Mouse (Mus musculus): ENCODE measurements around the gene Sos2. TPM values are rescaled to one million over a fixed set of nuclear protein-coding genes. Genes with fewer than 3 reads are reported as not detected.

Gene Sos2
- total RNA-seq, 2 experiments from 2014 or later = 36.7 to 37.7 TPM

- Histone ChIP-seq H3K27ac (no peak overlapping the region), H3K4me3 (no peak overlapping the region)
- no peak for DNase-seq (ENCODE audit: extremely low spot score in 1 of 2, low spot score in 2 of 2)
- TF ChIP-seq CTCF (IDR thresholded peaks at IDR 0.05) = no peak
- intact Hi-C loops (cut with DNase I) = no loop called here
Measured at GRCm38 (mm10) chr12:69545456-69546178, 136.0 kb downstream of the Sos2 start.

GRCm38 (mm10) chr12:69544994-69545393 is 136.7 kb downstream of the Sos2 start:
- Histone ChIP-seq H3K27ac (no peak overlapping the region), H3K4me3 (no peak overlapping the region)
- intact Hi-C loops (cut with DNase I) = no loop called here
- TF ChIP-seq CTCF (IDR thresholded peaks at IDR 0.05) = no peak
- no peak for DNase-seq (ENCODE audit: extremely low spot score in 1 of 2, low spot score in 2 of 2)

DNA sequence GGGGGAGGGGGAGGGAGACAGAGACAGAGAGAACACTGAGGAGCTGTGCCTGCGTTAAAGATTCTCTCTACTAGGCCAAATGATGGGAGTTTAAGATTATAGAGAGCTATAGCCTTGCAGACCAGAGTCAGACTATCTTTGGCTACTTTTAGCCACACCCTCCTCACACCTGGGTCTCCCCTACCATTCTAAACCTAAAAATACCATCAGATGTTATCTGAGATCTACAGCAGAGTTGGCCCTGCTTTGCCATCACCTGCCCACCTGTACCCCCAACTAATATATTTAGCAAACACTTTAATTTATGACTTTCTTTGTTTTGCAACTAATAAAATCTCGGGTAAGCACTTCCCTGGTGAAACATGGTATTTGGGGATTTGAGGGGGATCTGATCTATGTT is 137.1 kb downstream of the Sos2 start:
- no peak for TF ChIP-seq CTCF (IDR thresholded peaks at IDR 0.05)
- DNase-seq (ENCODE audit: extremely low spot score in 1 of 2, low spot score in 2 of 2) = no peak
- Histone ChIP-seq H3K27ac (no peak overlapping the region), H3K4me3 (no peak overlapping the region)
- intact Hi-C loops (cut with DNase I) = no loop called here

- no peak for DNase-seq (ENCODE audit: extremely low spot score in 1 of 2, low spot score in 2 of 2)
- H3K27ac ChIP-seq = no peak overlapping the region
- H3K4me3 ChIP-seq = no peak overlapping the region
- intact Hi-C loops (cut with DNase I) = no loop called here
- no peak for TF ChIP-seq CTCF (IDR thresholded peaks at IDR 0.05)
Measured at GRCm38 (mm10) chr12:69542376-69542775, 139.3 kb downstream of the Sos2 start.

DNA sequence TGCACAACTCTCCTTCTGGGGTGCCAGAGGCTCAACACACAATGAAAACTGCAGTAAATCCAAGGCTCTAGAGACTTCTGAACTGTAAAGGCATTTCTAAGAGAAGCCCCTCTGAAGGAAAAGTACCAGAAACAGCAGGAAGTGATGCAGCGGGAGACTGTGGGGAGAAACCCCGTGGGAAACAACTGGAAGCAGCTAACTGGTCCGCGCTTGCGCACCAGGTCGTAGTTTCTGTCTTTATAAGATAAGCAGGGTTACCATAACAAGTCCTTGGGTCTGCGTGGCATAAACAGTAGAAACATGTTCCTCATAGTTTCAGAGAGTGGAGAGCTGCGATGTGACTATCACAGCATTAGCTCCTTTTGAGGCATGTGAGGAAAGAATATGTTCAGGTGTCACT is 140.0 kb downstream of the Sos2 start:
- H3K27ac ChIP-seq = no peak overlapping the region
- intact Hi-C loops (cut with DNase I) = no loop called here
- DNase-seq (ENCODE audit: extremely low spot score in 1 of 2, low spot score in 2 of 2) = no peak
- no peak for TF ChIP-seq CTCF (IDR thresholded peaks at IDR 0.05)
- no peak overlapping the region for H3K4me3 ChIP-seq

- H3K27ac ChIP-seq = no peak overlapping the region
- TF ChIP-seq CTCF (IDR thresholded peaks at IDR 0.05) = no peak
- H3K4me3 ChIP-seq = no peak overlapping the region
- intact Hi-C loops (cut with DNase I) = no loop called here
- DNase-seq (ENCODE audit: extremely low spot score in 1 of 2, low spot score in 2 of 2) = peak; percentile 15
Measured at GRCm38 (mm10) chr12:69539353-69539752, 142.3 kb downstream of the Sos2 start.

DNA sequence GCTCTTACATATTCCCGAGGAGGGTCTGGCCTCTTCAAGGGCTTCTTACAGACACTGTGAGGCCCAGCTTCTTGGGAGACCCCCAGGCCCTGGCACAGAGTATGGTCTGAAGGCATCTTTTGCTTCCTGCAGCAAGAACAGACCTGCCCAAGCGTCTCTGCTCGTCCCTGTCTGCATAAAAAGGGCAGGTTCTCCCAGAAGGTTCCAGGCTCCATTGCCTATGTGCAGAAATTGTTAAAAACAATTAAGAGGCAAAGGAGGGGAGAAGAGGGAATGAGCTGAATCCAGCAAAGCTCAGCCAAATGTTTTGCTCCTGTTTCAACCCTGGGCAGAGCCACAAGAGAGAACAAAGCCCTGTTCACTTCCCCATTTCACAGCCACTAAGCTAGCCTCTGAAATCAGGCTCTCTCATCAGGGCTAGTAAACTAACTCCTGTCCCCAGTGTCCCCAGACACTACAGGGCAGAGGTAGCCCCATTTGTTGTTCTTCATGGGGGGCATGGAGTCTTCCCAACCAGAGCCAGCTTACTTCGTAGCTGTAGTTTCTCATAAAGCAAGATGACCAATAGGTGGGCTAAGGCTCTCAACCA is 143.2 kb downstream of the Sos2 start:
- TF ChIP-seq CTCF (IDR thresholded peaks at IDR 0.05) = no peak
- peak overlapping the region; percentile 86 for H3K27ac ChIP-seq
- no peak overlapping the region for H3K4me3 ChIP-seq
- DNase-seq (ENCODE audit: extremely low spot score in 1 of 2, low spot score in 2 of 2) = no peak
- intact Hi-C loops (cut with DNase I) = no loop called here

- peak; percentile 19 to 33 for DNase-seq (ENCODE audit: extremely low spot score in 1 of 2, low spot score in 2 of 2)
- H3K27ac ChIP-seq = peak overlapping the region; percentile 86
- no peak overlapping the region; the same call in 1 of the 2 replicates for H3K4me3 ChIP-seq
- intact Hi-C loops (cut with DNase I) = no loop called here
- no peak for TF ChIP-seq CTCF (IDR thresholded peaks at IDR 0.05)
Measured at GRCm38 (mm10) chr12:69537675-69538361, 143.8 kb downstream of the Sos2 start.

- H3K27ac ChIP-seq = peak overlapping the region; percentile 86
- no peak overlapping the region; the same call in 1 of the 2 replicates for H3K4me3 ChIP-seq
- intact Hi-C loops (cut with DNase I) = no loop called here
- DNase-seq (ENCODE audit: extremely low spot score in 1 of 2, low spot score in 2 of 2) = peak; percentile 14 to 23
- TF ChIP-seq CTCF (IDR thresholded peaks at IDR 0.05) = no peak; the same call in 1 of the 2 replicates
Measured at GRCm38 (mm10) chr12:69537243-69537674, 144.4 kb downstream of the Sos2 start.

DNA sequence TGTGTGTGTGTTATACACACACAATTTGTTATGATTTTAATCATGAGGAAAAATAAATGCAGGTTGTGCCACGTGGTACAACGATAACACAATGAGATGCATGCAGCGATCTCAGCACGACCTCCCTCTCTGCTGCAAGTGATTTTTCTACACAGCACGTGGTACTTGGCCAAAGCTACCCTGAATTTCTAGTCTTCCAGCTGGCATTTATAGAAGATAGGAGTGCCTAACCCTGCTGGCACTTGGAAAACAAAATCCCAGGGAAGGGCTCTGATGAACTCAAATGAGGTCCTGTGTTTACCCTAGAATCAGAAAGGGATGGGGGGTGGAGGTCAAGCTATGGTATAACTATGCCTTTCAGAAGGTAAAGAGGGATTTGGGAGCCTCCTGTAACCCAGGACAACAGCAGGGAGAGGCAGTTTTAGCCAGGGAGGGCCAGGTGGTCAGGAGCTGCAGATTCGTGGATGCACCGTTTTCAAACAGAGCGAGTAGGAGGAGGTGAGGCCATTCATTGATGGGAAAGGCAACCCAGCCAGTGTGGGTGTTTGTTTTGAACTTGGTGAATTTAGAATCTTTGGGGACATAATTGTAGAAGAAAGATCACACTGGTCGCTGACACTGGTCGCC is 144.9 kb downstream of the Sos2 start:
- intact Hi-C loops (cut with DNase I) = no loop called here
- no peak for DNase-seq (ENCODE audit: extremely low spot score in 1 of 2, low spot score in 2 of 2)
- Histone ChIP-seq H3K4me3 (no peak overlapping the region), H3K27ac (peak overlapping the region; percentile 37; the same call in 1 of the 2 replicates)
- no peak for TF ChIP-seq CTCF (IDR thresholded peaks at IDR 0.05)

Small RNAs within 50 kb of the gene (microRNA-seq; reads per million reads assigned to microRNA genes)
- 0 reads per million in 2 experiments for gene Gm23018

Other genes starting within 250 kb of the Sos2 start
- gene Vcpkmt, start 98.8 kb downstream of the Sos2 start, total RNA-seq (2021) = 10 to 100 TPM; 23.2 to 26.0 TPM
- 10 to 100 TPM; 17.3 to 19.9 TPM for gene L2hgdh, start 43.0 kb upstream of the Sos2 start, total RNA-seq (2021)
- gene Atp5s, start 43.1 kb upstream of the Sos2 start, total RNA-seq (2021) = 10 to 100 TPM; 32.9 to 40.3 TPM
- gene Cdkl1, start 109.4 kb upstream of the Sos2 start, total RNA-seq (2021) = 10 to 100 TPM; 28.9 to 30.8 TPM
- gene Atl1, start 210.8 kb upstream of the Sos2 start, total RNA-seq (2021) = 100 to 1,000 TPM; 230 to 233 TPM
- gene Map4k5, start 211.3 kb upstream of the Sos2 start, total RNA-seq (2021) = 10 to 100 TPM; 39.8 to 40.9 TPM